Mouse (Mus musculus) 416B (cell line): ENCODE data around the gene Mrtfa.

ENCODE experiments used
- DNase-seq: peaks from one replicate; pipeline ENCODE4 v3.0.0; 2011; ENCODE audit warnings: low read depth

Gene Mrtfa

DNA sequence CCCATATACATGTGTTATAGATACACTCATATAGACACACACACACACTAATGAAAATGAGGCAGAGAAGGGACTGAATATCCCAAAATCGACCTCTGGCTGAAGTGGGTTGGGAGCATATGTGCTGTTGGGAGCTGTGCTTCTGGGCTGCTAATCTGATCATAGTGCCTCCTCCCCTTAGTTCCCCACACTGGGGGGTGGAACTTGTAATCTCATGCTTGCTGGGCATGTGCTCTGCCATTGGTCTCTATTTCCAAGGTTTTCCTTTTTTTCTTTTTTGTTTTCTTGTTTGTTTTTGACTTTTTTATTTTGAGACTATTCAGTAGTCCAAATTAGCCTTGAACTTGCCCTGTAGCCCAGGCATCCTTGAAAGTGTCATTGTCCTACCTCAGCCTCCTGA lies 202.2 kb downstream of the Mrtfa start:
- no peak for DNase-seq

DNA sequence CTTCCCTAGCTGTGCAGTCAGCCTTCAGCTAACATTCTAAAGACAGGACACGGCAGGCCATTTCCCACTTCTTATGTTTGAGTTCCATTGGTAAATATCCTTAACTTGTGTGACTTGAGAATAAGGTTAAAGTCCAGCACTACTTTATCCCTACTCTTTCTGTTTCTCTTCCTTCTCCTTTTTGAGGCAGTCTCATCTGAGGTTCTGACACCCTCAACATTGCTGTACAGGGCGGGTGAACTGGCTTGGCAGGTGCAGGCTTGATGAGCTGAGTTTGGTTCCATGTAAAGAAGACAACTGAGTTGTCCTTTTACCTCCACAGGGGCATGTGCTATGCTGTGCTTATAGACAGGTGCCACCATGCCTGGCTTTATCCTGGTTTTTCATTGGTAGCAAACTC lies 207.3 kb downstream of the Mrtfa start:
- DNase-seq = no peak

DNA sequence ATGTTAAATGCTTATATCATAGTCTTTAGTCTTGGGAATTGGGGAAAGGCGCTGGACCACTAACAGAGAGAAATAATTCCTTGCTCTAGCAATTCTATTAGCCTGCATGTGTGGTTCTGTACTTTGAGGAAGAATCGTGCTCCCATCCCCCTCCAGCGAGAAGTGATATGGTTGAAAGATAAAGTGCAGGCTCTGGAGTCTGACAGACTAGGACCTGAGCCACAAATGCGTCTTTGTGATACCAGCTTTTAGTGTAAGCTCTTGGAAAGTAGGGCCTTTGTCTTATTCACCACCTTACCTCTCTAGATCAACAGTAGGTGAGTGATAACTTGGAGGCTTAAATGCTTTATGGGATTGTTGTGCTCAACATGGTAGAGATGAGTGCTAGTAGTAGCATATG lies 209.4 kb downstream of the Mrtfa start:
- DNase-seq = no peak

DNA sequence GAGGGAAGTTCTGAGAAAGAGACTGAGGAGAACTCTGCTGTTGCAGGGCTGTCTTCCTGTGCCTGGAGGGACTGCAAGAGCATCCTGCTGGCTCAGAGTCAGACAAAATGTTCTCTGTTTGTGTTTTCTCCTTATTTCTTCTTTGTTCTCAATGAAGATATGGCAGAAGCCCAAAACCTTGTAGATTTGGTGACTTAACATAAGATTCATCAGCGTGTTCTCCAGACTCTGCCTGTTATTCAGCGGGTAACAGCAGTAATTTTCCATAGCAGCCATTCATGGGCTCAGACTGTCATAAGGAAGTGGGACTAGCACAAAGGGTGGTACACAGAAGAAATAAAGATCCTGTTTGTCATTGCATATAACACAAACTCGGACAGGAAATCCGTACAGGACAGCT lies 210.9 kb downstream of the Mrtfa start:
- DNase-seq = no peak

DNA sequence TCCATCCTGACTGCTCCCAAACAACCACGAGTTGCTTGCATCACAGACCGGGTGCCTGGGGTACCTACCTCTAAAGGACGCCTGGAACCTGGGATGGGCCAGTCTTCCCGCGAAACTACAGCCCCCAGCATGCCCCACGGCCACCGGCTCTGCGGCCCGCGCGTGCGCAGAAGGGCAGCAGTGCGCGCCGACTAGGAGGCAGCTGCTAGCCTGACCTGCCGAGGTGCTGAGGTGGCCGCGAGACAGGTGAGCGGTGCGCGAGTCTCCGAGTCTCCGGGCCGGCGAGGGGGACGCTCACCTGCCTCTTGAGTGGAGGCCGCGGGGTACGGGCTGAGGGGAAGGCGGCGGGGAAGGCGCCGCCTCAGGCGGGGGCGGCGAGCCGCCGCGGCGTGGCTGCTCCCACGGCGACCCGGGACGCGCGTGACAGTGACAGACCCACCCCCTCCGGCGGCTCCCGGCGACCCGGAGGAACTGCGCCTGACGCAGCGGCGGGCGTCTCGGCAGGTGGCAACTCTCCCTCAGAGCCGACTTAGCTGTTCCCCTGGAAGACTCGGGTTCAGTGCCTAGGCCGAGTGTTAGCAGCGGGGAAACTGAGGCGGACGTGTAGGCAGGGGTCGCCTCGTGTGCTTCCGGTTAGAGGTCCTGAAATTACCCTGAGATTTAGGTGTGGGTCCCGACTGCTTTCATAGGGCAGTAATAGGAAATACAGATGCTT lies 212.8 kb downstream of the Mrtfa start, which contains the start of gene Sgsm3:
Sgsm3 (plus strand) TSS at position 146 of the 715 bp plus-strand sequence.
- DNase-seq = peak; percentile 56

DNA sequence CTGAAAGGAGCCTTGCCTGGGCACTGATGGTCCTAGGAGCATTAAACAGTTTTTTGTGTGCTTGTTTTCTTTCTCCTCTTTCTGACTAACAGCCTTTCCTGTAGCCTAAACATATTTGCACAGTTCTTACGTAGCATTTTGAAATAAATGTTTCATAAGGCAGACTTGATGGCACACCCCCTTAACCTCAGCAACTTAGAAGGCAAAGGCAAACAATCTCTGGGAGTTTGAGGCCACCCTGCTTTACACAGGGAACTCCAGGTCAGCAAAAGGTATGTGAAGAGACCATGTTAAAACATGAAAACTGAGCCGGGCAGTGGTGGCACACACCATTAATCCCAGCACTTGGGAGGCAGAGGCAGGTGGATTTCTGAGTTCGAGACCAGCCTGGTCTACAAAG lies 214.9 kb downstream of the Mrtfa start:
- no peak for DNase-seq

DNA sequence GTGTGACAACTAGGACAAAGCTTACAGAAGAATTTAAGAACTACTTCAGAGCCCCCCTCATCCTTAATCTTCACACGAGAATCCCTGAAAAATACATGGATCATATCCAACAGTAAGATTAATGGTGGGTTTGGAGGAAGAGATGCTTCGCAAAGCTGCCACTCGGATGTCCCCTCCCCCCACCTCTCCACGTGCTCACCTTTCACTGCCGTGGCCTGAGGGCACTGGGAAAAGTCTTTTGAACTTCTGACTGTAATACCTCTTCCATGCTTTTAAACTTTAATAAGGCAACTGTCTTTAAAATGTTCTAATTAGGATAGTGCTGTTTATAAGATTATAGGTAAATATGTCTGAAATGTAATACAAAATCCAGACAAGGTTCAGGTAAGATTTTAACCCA lies 216.2 kb downstream of the Mrtfa start:
- DNase-seq = no peak

DNA sequence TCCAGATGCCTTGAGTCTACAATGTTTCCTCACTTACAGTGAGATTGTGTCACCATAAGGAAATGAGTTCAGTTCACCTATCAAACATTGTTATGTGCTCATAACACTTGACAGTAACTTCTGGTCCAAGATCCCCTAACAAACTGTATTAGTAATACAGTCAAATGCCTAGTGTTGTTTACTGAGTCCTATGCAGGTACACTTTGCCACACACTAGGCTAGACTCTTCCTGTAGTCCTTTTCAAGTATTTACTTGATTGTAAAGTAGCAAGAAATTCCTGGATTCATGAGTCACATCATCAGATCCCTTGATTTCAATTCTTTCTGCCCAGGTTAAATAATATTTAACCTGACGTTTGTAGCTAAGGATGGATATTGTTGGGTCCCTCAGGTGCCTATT lies 221.2 kb downstream of the Mrtfa start:
- DNase-seq = no peak
